In genomic region chr4:95742986-95743385, GRCm38 (mm10) we compare ENCODE assay signal across 9 mouse cellular contexts.
DNase-seq lines count a peak whose midpoint lies in the region; ATAC-seq and TF ChIP-seq lines count a peak whose summit lies in the region.
"Had no signal": no experiment of that assay in that cellular context is flagged by ENCODE, and none has a peak within 500 bp of the region (broad histone marks: within the 10 kb centered on the region; RNA-seq: fewer than 3 reads in every experiment).

No protein-coding gene starts in this region.

- DNase-seq in kidney, postnatal 0 days (ENCODE audit: low spot score) = peak; percentile 82
- DNase-seq in kidney, adult 8-10 months = no peak
- DNase-seq in embryonic facial prominence, embryonic 10.5 days (ENCODE audit: low spot score) = no peak
- DNase-seq in left cerebral cortex, postnatal 25 days (ENCODE audit: low spot score in 2 of 2) = peak; percentile 16 to 52
- DNase-seq in testis, postnatal 14 days (ENCODE audit: low spot score) = peak; percentile 76
- DNase-seq in thymus, postnatal 25 days = no peak
- DNase-seq: liver, embryonic 13.5 days had no signal

- TF ChIP-seq CTCF in kidney, postnatal 0 days (IDR thresholded peaks at IDR 0.05; ENCODE audit: low read depth) = peak; percentile 39

- no peak overlapping the region for H3K4me3 ChIP-seq in kidney, postnatal 0 days (replicated peaks; ENCODE audit: low read depth, low read length)
- no peak overlapping the region for H3K4me3 ChIP-seq in embryonic facial prominence, embryonic 10.5 days
- no peak overlapping the region for H3K4me3 ChIP-seq in heart, embryonic 15.5 days
- H3K4me3 ChIP-seq: liver, embryonic 13.5 days had no signal

- ATAC-seq in kidney, postnatal 0 days (replicated peaks; ENCODE audit: low FRiP score, low read depth) = no peak
- peak; percentile 47; the same call in 1 of the 2 replicates for ATAC-seq in heart, embryonic 15.5 days (replicated peaks; ENCODE audit: insufficient number of reproducible peaks, insufficient read depth, low FRiP score, low read depth)
- ATAC-seq in monocyte, adult 5-6 weeks (replicated peaks; ENCODE audit: insufficient number of reproducible peaks, low FRiP score, low TSS enrichment, poor library complexity, severe bottlenecking) = no peak

- no peaks in the 10 kb centered on the region for H3K27me3 ChIP-seq in kidney, postnatal 0 days (ENCODE audit: insufficient read depth, low read length)
- H3K27me3 ChIP-seq in embryonic facial prominence, embryonic 10.5 days (replicated peaks; ENCODE audit: low read depth, poor library complexity, severe bottlenecking) = no peaks in the 10 kb centered on the region
- no peaks in the 10 kb centered on the region for H3K27me3 ChIP-seq in heart, embryonic 15.5 days
- H3K27me3 ChIP-seq: liver, embryonic 13.5 days had no signal

- no peaks in the 10 kb centered on the region for H3K9me3 ChIP-seq in kidney, postnatal 0 days (replicated peaks; ENCODE audit: low read length)
- H3K9me3 ChIP-seq in embryonic facial prominence, embryonic 10.5 days = no peaks in the 10 kb centered on the region
- H3K9me3 ChIP-seq in heart, embryonic 15.5 days (replicated peaks) = no peaks in the 10 kb centered on the region
- H3K9me3 ChIP-seq: liver, embryonic 13.5 days had no signal

- no peak overlapping the region for H3K27ac ChIP-seq in kidney, postnatal 0 days
- peak overlapping the region; percentile 3; the same call in 1 of the 2 replicates for H3K27ac ChIP-seq in embryonic facial prominence, embryonic 10.5 days (replicated peaks)
- H3K27ac ChIP-seq in heart, embryonic 15.5 days = peak overlapping the region; percentile 33; the same call in 1 of the 2 replicates
- H3K27ac ChIP-seq: liver, embryonic 13.5 days had no signal

- no peaks in the 10 kb centered on the region for H3K36me3 ChIP-seq in kidney, postnatal 0 days (ENCODE audit: insufficient read depth, low read length)
- no peaks in the 10 kb centered on the region for H3K36me3 ChIP-seq in embryonic facial prominence, embryonic 10.5 days (replicated peaks)
- H3K36me3 ChIP-seq in heart, embryonic 15.5 days = no peaks in the 10 kb centered on the region
- H3K36me3 ChIP-seq: liver, embryonic 13.5 days had no signal

- H3K4me1 ChIP-seq in kidney, postnatal 0 days (replicated peaks; ENCODE audit: insufficient read depth, low read length) = peaks cover 9% of the 10 kb centered on the region
- peaks cover 29% of the 10 kb centered on the region for H3K4me1 ChIP-seq in embryonic facial prominence, embryonic 10.5 days
- peaks cover 33% of the 10 kb centered on the region for H3K4me1 ChIP-seq in heart, embryonic 15.5 days (replicated peaks)
- H3K4me1 ChIP-seq: liver, embryonic 13.5 days had no signal

- intact Hi-C loops in left cerebral cortex, postnatal 25 days (cut with DNase I) = no loop called here

- H3K4me2 ChIP-seq in kidney, postnatal 0 days (ENCODE audit: low read length) = no peak overlapping the region
- H3K4me2 ChIP-seq in heart, embryonic 15.5 days = no peak overlapping the region
- H3K4me2 ChIP-seq: liver, embryonic 13.5 days had no signal

- WGBS in kidney, postnatal 0 days = 21% methylated on average over 4 of the region's 4 CpGs
- 39% methylated on average over 4 of the region's 4 CpGs for WGBS in embryonic facial prominence, embryonic 10.5 days
- 20% methylated on average over 4 of the region's 4 CpGs for WGBS in heart, embryonic 15.5 days

- no peak overlapping the region for H3K9ac ChIP-seq in kidney, postnatal 0 days (ENCODE audit: low read depth, low read length)
- no peak overlapping the region for H3K9ac ChIP-seq in heart, embryonic 15.5 days
- H3K9ac ChIP-seq: liver, embryonic 13.5 days had no signal

Comparison
In these comparisons a context has a peak if more than half of its experiments do, and no peak if none do; other contexts are left out.
1. DNase-seq: peak in kidney, postnatal 0 days (single experiment), left cerebral cortex, postnatal 25 days (2 of 2) and testis, postnatal 14 days (single experiment); none in kidney, adult 8-10 months (0 of 2), embryonic facial prominence, embryonic 10.5 days (single experiment) and thymus, postnatal 25 days (single experiment).